Mouse (Mus musculus): ENCODE data around the gene Itga1. TPM values are rescaled to one million over a fixed set of nuclear protein-coding genes. Genes with fewer than 3 reads are reported as not detected.

The Itga1 gene
- 19.3 TPM for polyA plus RNA-seq (2017; shearing (Covaris generic))

DNA sequence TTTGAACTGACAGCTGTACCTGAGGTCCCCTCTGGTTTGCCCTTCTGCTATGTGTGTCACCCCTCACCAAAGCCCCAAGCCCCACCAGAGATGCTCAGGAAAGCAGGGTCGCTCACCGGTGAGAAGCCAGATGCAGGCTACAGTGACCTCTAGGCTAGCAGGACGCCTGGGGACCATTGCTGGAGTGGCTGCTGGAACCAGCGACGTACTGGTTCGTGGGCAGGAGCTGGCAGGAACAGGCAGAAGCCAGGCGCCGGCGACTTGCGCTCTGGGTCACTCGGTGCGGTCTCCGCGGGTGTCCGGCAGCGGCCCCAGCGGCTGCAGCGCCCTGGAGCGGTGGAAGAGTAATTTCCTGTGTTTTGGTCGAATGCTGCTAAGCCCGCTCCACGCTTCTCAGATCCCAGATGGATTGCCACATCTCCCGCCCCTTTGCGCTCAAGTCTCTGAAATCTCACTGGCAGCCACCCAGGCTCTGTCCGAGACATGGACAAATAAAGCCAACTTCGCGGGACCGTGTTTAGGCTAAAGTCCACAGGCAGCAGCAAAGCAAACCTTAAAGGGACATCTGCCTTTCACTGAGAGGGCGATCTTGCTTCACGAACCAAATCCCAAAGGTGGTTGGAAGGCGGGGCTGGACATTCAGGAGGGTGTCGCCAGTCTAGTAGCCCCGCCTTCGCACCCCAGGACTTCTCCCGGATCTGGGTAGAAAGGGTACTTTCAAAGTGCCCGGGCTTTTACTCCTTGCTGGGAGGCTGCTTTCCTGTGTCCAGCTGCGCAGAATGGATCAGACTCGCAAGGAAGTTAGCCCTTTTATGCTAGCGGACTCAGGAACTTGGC is at the start of gene Itga1, which contains the start of gene Gm49395:
Itga1 (minus strand) TSS at position 610 of the 837 bp plus-strand sequence.
Gm49395 (minus strand) TSS at position 567 of the 837 bp plus-strand sequence.

DNA sequence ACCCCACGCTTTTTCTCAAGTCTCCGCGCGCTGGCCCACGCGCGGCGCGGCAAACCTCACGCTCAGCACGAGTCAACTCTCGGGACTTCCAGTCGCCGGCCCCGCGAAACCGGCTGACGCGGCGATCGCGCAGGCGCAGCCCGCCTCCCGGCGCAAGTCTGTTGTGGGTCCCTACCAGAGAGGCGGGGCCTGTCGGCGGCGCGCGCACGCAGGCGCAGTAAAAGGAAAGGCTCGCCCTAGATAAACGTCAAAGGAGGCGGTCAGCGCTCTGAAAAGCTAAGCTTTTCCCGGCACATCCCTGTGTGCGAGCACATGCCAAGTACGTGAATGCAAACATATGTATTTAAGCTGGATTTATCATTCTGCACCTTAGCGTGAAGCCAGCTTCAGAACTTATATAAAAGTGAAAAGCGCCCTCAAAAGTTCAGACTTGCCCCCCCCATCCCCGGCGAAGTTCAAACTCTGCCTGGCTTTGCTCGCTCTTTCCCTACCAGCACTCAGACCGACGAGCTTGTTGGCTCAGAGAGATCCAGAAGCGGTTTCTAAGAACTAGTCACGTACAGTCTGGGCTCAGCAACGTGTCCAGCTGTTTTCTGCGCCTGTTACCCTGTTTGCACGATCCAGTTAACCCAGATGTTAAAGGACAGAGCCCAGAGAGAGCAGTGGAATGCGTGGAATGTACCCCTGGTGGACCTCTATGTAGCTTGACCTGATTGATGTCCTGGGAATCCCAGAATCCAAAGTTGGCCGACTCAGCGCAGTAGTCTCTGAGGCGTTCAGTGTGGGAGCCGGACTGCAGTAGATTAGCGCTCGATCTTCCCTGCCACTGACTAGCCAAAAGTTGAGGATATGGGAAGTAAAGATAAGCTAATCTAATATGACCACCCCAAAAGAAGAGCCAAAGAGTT is 11.4 kb downstream of the Itga1 start, which contains the start of gene Pelo:
Pelo (minus strand) TSS at position 118 of the 908 bp plus-strand sequence.

DNA sequence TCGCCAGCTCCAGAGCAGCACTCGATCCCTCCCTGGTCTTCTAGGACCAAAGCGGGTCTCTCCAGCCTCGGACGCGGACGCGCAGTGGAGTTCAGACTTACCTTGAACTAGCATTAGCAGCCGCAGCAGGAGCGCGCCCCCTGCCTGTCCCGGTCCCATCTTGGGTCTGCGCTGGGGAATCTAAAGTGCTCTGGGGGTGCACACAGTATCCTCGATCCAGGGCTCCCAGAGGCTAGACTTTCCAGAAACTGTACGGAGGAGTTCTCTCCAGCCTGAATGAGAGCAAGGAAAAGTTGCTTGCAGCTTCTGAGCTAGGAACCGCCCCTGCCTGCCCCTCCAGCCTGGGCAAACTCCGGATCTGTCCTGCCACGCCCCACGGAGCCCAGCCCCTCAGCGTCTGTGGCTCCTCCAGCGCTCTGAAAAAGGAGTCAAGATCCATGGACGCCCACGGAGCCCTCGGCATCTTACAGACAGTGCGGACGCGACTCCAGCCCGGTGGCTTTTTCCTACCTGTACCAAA is 169.9 kb downstream of the Itga1 start, which contains the start of gene Itga2:
Itga2 (minus strand) TSS at position 326 of the 520 bp plus-strand sequence.

Other genes with a start within 250 kb of the Itga1 start
- gene Itga2, start 169.9 kb downstream of the Itga1 start, polyA plus RNA-seq (2017; shearing (Covaris generic)), result 0.37 TPM
- 6.5 TPM for gene Pelo, start 11.8 kb downstream of the Itga1 start, polyA plus RNA-seq (2017; shearing (Covaris generic))
- 8.4 TPM for gene Gm49395, start within 50 bp of the Itga1 start, polyA plus RNA-seq (2017; shearing (Covaris generic))

Measured in effector memory CD4-positive, alpha-beta T cell, adult 7 months (primary cell).